Mouse (Mus musculus): ENCODE data around the gene Rnf186.

DNA sequence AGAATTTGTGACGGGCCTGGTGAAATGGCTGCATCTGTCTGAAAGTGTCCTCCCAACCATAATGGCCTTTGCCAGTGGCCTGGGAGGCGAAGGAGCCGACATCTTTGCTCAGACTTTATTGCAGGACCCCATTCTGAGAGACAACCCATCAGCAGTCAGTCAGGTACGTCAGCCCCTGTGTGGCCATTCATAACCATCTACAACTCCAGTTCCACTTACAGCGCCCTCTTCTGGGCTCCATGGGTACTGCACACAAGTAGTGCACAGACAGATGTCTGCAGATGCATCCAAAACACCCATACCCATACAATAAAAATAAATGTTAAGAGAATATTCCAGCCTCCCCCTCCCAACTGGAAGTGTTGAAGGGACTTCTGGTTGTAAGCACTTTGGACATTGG, 29.5 kb downstream of the Rnf186 start:
- TF ChIP-seq POLR2A (IDR thresholded peaks at IDR 0.05; ENCODE audit: control insufficient read depth, low read depth, low read length): no peak
- peak; percentile 69; the same call in 1 of the 2 replicates for TF ChIP-seq CTCF (IDR thresholded peaks at IDR 0.05; ENCODE audit: control insufficient read depth, insufficient read depth, insufficient replicate concordance, low read depth, low read length)
